In genomic region chr2:143207191-143207590, GRCm38 (mm10) we compare ENCODE assay signal across 10 mouse cellular contexts.
A peak's percentile ranks its signal among the peaks of the same experiment; 100 is the strongest.
DNase-seq lines count a peak whose midpoint lies in the region; TF ChIP-seq lines count a peak whose summit lies in the region.
"Had no signal": no experiment of that assay in that cellular context is flagged by ENCODE, and none has a peak within 500 bp of the region (broad histone marks: within the 10 kb centered on the region; RNA-seq: fewer than 3 reads in every experiment).

No protein-coding gene starts in this region.

- peak; percentile 50 for DNase-seq in kidney, postnatal 10 days
- DNase-seq in kidney, adult 11 months = no peak
- peak; percentile 73 for DNase-seq in ES-E14 (ENCODE audit: low read depth, low spot score)
- peak; percentile 46 for DNase-seq in adrenal gland, postnatal 14 days
- peak; percentile 57 for DNase-seq in limb, embryonic 10.5 days (ENCODE audit: low spot score)
- DNase-seq in cerebellum, postnatal 25 days = no peak
- no peak for DNase-seq in spleen, postnatal 14 days (ENCODE audit: low spot score in 2 of 2)
- DNase-seq in T-cell, adult 2 months (ENCODE audit: low spot score) = no peak
- DNase-seq: right cerebral cortex, postnatal 25 days had no signal

- WGBS in limb, embryonic 10.5 days = 37% methylated on average over 5 of the region's 5 CpGs

- no peak overlapping the region for H3K27ac ChIP-seq in ES-E14 (ENCODE audit: insufficient read depth, low read depth, low read length, poor library complexity, severe bottlenecking)
- no peak overlapping the region for H3K27ac ChIP-seq in limb, embryonic 10.5 days

- no peak overlapping the region for H3K9ac ChIP-seq in ES-E14 (ENCODE audit: insufficient read depth, low read depth, low read length, poor library complexity, severe bottlenecking)

- no peaks in the 10 kb centered on the region for H3K4me1 ChIP-seq in ES-E14 (ENCODE audit: control insufficient read depth in 2 of 2, insufficient read depth in 2 of 2, low read length in 2 of 2, poor library complexity in 1 of 2)
- H3K4me1 ChIP-seq in limb, embryonic 10.5 days = no peaks in the 10 kb centered on the region
- H3K4me1 ChIP-seq: megakaryocyte, embryonic 14.5 days had no signal

- no peak overlapping the region for H3K4me3 ChIP-seq in ES-E14 (ENCODE audit: insufficient read depth in 1 of 2, low read depth in 1 of 2, low read length in 2 of 2, poor library complexity in 1 of 2, severe bottlenecking in 1 of 2)
- no peak overlapping the region for H3K4me3 ChIP-seq in limb, embryonic 10.5 days
- H3K4me3 ChIP-seq: megakaryocyte, embryonic 14.5 days had no signal

- H3K27me3 ChIP-seq in limb, embryonic 10.5 days (ENCODE audit: low read depth, poor library complexity, severe bottlenecking) = no peaks in the 10 kb centered on the region
- H3K27me3 ChIP-seq: megakaryocyte, embryonic 14.5 days had no signal

- in situ Hi-C loops in ES-E14 (cut with MboI; ENCODE audit: low sequenced_read_pairs in 2 of 2, unreplicated experiment in 2 of 2) = no loop called here

- no peaks in the 10 kb centered on the region for H3K36me3 ChIP-seq in ES-E14 (ENCODE audit: control insufficient read depth, insufficient read depth, low read length, poor library complexity, severe bottlenecking)
- no peaks in the 10 kb centered on the region for H3K36me3 ChIP-seq in limb, embryonic 10.5 days

- no peaks in the 10 kb centered on the region for H3K9me3 ChIP-seq in ES-E14 (ENCODE audit: control insufficient read depth, insufficient read depth, low read depth, low read length)
- H3K9me3 ChIP-seq in limb, embryonic 10.5 days (replicated peaks) = no peaks in the 10 kb centered on the region
- H3K9me3 ChIP-seq: megakaryocyte, embryonic 14.5 days had no signal

TF ChIP-seq in ES-E14, 5 proteins besides CTCF, POLR2A, EP300 and RAD21:
- TF ChIP-seq CHD2 (IDR thresholded peaks at IDR 0.05; ENCODE audit: low read depth, low read length) (no peak), MAFK (IDR thresholded peaks at IDR 0.05; ENCODE audit: insufficient read depth, low read depth, low read length) (no peak), ZC3H11A (IDR thresholded peaks at IDR 0.05; ENCODE audit: borderline replicate concordance, low read depth, low read length) (no peak), ZNF384 (IDR thresholded peaks at IDR 0.05; ENCODE audit: low read depth, low read length) (no peak; the same call in 1 of the 2 replicates), HCFC1 (IDR thresholded peaks at IDR 0.05; ENCODE audit: borderline replicate concordance, insufficient read depth, low read length) (no peak)

Comparison
In these comparisons a context has a peak if more than half of its experiments do, and no peak if none do; other contexts are left out.
1. DNase-seq: peak in kidney, postnatal 10 days (single experiment), ES-E14 (single experiment), adrenal gland, postnatal 14 days (single experiment) and limb, embryonic 10.5 days (single experiment); none in kidney, adult 11 months (single experiment), cerebellum, postnatal 25 days (0 of 2), spleen, postnatal 14 days (0 of 2) and T-cell, adult 2 months (single experiment).